Mouse (Mus musculus): ENCODE measurements around the gene Ncoa5.

The Ncoa5 gene

GRCm38 (mm10) chr2:164995976-164996375 lies 38.7 kb downstream of the Ncoa5 start:
- DNase-seq (ENCODE audit: low read depth, low spot score): no peak

GRCm38 (mm10) chr2:164994659-164995428 lies 39.8 kb downstream of the Ncoa5 start:
- no peak for DNase-seq (ENCODE audit: low read depth, low spot score)

- no peak for DNase-seq (ENCODE audit: low read depth, low spot score)
These were observed 40.5 kb downstream of the Ncoa5 start for GRCm38 (mm10) chr2:164994156-164994555.

- DNase-seq (ENCODE audit: low read depth, low spot score): no peak
These were observed 42.9 kb downstream of the Ncoa5 start for GRCm38 (mm10) chr2:164991808-164992207.

DNA sequence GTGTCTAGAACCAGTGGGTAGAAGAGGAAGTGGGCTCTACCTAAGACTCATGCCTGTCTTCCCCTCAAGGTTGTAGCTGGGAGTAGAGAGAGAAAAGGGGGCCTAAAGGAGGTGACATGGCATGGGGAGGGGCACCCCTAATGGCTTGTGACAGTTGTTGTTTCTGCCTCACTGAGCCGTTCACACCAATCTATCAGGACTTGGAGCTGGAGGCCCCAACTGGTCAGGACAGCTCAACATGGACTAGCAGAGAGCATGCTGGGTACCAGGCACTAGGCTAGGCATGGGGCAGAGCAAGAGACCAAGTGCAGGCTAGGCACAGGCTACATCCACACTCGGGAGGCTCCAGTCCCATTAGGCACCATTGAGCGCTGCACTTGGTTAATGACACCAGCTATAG lies 43.6 kb downstream of the Ncoa5 start:
- DNase-seq (ENCODE audit: low read depth, low spot score): no peak

- no peak for DNase-seq (ENCODE audit: low read depth, low spot score)
These were observed 45.9 kb downstream of the Ncoa5 start for GRCm38 (mm10) chr2:164988777-164989176.

DNA sequence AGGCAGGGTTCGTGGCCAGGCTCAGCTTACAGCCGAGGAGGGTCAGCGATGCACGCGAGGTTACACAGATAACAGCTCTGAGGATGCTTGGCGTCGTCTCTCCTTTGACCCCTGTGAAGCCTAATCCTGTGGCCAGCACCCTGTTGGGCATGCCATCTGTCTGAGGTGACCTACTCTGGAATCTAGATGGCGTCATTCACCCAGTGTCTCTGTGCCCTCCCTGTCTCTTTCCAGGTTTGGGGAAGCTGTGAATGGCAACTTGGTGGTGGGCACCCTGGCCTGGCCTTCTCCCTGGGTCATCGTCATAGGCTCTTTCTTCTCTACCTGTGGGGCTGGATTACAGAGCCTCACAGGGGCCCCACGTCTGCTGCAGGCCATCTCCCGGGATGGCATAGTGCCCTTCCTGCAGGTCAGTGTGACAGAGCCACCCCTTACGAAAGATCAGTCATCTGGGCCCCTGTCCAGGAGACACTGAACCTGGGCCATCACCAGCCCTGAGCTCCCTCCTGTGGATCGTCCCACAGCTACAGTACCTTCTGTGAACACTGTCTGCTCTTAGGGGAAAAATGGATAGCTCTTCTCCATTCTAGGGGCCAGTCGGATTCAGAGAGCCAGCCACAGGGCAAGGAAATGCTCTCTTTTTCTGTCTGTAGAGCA lies 48.2 kb downstream of the Ncoa5 start:
- no peak for DNase-seq (ENCODE audit: low read depth, low spot score)

- no peak for DNase-seq (ENCODE audit: low read depth, low spot score)
These were observed 48.7 kb downstream of the Ncoa5 start for GRCm38 (mm10) chr2:164985962-164986361.

DNA sequence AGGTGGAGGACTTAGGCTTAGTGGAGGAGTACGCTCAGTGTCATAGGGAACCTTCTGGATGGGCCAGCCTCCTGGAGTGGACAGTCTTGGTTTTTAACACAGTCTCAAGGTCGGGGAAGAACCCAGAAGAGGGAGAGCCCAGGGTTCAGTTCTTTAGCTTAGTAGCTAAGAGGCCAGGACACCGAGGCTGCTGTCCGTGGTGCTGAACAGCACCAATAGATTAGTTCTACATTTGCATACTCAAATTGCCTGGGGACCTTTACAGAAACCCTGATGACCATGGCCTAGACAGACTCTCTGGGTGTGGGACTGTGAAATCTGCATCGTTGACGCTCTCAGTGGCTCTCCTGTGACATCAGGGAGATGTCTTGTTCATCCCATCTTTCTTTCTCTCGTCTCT lies 54.9 kb downstream of the Ncoa5 start:
- no peak for DNase-seq (ENCODE audit: low read depth, low spot score)

DNA sequence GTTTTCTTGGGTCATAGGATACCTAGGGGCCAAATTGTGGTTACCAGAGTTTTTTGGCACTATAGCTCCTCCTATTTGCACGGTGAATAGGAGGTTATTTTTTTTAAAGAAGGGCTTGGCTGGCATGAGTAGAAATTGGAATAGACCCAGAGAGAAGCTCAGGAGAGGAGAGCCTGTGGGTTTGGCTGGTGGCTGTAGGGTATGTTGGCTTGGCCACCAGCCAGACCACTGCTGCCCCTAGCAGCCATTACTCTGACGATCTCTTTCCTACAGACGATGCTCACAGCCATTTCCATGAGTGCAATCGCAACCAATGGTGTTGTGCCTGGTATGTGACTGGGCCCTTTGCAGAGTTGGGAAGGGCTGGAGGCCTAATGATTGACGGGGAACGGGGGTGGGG lies 59.1 kb downstream of the Ncoa5 start:
- DNase-seq (ENCODE audit: low read depth, low spot score): no peak

DNA sequence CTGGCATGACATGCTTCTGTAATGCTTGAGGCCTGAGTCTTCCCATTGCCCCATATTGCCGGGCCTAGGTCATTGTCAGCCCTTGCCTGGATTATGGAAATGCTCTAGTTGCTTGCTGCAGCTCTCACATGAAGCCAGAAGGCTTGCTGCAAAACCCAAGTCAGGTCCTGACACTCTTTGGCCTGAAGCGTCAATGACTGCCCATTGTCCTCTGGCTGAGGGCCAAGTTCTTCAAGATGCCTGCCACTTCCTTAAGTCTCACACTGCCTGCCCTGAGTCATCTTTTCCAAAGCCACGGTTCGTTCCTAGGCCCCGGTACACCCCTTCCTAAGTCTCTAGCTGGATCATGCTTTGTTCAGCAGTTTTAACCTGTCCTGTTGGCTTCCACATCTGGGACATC lies 62.0 kb downstream of the Ncoa5 start:
- no peak for DNase-seq (ENCODE audit: low read depth, low spot score)

- no peak for DNase-seq (ENCODE audit: low read depth, low spot score)
These were observed 64.0 kb downstream of the Ncoa5 start for GRCm38 (mm10) chr2:164970631-164971196.

- DNase-seq (ENCODE audit: low read depth, low spot score): no peak
These were observed 65.3 kb downstream of the Ncoa5 start for GRCm38 (mm10) chr2:164969348-164969781.

- DNase-seq (ENCODE audit: low read depth, low spot score): no peak
These were observed 66.2 kb downstream of the Ncoa5 start for GRCm38 (mm10) chr2:164968451-164968851.

DNA sequence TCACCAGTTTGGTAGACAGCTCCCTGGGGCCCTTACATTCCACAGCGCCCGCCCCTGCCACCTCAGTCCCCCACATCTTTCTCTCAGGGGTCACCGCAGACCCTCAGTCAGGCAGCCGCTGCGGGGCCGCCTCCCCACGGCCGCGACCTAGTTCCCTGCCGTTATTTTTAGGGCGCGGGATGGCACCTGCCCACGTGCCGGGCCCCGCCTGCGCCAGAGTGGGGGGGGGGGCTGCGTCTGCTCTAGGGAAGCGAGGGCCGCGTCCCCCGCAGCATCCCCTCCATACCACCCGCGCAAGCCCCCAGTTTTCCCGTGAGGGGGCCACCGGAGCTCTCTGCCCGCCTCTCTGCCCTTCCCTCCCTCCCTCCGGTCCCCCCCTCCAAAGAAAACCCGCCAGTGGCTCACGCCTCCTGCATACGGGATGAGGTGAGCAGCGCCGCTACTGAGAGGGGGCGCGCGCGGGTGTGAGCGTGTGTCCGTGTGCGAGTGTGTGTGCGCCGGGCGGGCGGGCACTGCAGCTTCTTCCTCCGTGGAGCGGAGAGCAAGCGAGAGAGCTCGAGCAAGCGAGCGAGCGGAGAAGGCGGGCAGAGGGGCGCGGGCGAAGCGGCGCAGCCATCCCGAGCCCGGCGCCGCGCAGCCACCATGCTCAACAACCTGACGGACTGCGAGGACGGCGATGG lies 66.8 kb downstream of the Ncoa5 start:
- DNase-seq (ENCODE audit: low read depth, low spot score): no peak

DNA sequence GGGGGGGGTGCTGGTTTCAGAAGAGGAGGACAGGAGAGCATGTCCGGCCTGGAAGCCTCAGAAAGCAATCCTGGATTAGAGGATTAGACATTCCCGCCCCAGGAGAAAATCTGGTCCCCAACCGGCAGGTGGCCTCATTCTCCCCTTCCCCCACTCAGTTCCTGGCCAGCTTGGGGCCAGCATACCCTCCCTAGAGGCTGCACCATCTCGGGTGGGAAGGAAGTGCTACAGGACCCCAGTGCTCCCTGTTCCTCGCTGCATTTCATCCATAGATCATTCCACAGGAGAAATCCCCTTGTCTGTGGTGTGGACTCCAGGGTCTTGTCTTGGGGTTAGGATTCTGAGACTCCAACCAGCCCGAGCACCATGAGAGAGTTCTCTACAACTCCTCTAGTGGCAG lies 67.5 kb downstream of the Ncoa5 start:
- DNase-seq (ENCODE audit: low read depth, low spot score): no peak

GRCm38 (mm10) chr2:164966381-164966780 lies 68.3 kb downstream of the Ncoa5 start:
- no peak for DNase-seq (ENCODE audit: low read depth, low spot score)

DNA sequence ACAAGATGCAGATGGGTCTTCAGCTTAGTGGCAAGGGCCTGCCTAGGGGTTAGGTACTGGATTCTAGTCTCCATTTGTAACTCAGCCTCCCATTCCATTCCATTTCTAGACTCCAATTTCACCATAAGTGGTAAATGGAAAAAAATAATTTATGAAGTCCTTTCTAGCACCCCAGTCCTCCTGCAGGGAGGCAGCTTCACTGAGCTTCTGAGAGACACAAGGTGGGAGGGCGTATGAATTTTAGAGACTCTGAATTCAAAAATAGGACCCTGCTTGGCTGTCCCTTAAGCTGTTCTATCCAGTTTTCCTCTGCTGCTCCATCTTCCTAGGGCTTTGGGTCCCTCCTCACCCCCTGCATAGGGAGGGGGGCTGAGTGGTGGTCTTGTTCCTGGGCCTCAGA lies 69.7 kb downstream of the Ncoa5 start:
- no peak for DNase-seq (ENCODE audit: low read depth, low spot score)

DNA sequence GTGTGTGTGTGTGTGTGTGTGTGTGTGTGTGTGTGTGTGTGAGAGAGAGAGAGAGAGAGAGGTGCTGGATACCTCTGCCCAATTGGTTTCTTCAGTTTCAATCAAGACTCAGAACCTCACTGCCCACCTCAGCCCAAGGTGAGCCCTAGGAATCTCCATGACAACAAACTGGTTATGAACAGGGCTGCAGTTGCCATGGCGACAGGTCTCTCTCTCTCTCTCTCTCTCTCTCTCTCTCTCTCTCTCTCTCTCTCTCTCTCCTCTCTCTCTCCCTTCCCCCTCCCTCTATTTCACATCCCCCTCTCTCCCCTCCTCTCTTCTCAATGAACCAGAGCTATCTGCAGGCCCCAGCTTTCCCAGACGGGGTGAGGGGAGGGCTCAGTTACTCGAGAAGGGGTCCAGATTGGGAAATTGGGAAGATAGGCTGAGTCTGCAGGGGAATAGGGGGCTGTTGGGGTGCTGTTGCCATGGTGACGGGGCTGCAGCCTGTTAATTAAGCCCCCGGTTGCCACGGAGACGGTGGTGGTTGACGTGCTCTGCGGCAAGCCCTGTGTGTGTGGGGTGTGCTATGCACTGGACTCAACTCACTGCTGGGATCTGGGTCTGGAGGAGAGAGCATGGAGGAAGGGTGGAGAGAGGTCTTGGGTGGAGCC lies 70.3 kb downstream of the Ncoa5 start:
- no peak for DNase-seq (ENCODE audit: low read depth, low spot score)

DNA sequence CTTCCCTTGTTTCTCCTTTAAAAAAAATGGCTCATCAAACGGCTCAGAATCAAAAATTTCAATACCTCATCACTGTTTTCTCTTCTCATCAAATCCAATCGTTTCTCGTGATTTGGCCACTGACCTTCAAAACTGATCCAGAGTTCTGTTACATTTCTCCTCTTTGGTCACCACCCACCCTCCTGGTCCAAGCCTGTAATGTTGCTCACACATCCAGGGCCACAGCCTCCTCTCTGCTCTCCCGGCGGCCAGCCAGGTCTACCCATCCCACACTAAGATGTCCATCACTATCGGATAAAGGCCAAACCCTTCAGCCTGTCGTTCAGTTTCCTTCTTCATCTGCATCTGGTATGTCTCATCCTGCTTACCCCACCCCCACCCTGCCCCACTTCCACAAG lies 72.5 kb downstream of the Ncoa5 start:
- DNase-seq (ENCODE audit: low read depth, low spot score): no peak

DNA sequence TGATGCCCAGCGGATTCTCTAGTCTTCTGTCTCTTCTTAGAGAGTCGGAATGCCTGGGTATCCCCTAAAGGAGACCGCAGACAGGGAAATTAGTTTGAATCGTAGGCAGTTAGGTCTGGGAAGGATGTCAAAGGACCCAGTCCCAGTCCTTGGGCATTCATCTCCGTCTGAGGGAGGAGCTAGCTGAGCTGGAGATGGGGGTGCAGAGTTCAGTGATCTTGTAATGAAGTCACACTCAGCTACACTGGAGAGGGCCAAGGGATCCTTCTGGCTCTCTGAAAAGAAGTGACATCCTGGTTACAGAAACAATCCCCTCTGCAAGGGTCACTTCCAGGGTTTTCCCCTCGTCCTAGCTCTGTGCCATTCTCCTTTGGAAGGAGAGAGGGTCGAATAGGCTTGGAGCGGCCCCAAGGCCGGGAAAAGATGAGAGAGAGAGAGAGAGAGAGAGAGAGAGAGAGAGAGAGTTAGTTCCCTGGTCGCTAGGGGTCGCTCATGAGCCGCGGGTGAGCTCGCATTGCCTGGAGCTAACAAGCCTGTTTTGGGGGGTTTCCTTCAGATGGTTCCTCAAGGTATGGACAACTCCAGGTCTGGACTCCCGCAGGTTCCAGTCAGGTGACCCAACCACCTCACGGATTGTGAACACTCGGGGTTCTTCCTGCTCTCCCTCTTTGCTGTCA lies 73.0 kb downstream of the Ncoa5 start:
- DNase-seq (ENCODE audit: low read depth, low spot score): peak; percentile 22
